Mouse (Mus musculus) heart, embryonic 10.5 days (tissue): Measurements from ENCODE around the gene Zwilch. TPM values are rescaled to one million over a fixed set of nuclear protein-coding genes. Genes with fewer than 3 reads are reported as not detected.

ENCODE experiments used
- DNase-seq: peaks from one replicate; pipeline ENCODE4 v3.0.0-alpha.2; 2017; ENCODE audit warnings: low spot score
- H3K27ac ChIP-seq: fragments of 300-500 bp; sonication (generic); 2 replicates; pipeline ENCODE4 v1.5.1; 2016; ENCODE audit warnings: mild to moderate bottlenecking
- H3K27me3 ChIP-seq: fragments of 300-500 bp; sonication (generic); 2 replicates; pipeline ENCODE4 v1.6.1; 2016; ENCODE audit warnings: mild to moderate bottlenecking; ENCODE audit not compliant: poor library complexity, insufficient read depth, severe bottlenecking
- H3K36me3 ChIP-seq: fragments of 300-500 bp; sonication (generic); 2 replicates; pipeline ENCODE4 v1.6.1; 2016; ENCODE audit warnings: mild to moderate bottlenecking, moderate library complexity
- H3K4me1 ChIP-seq: fragments of 300-500 bp; sonication (generic); 2 replicates; pipeline ENCODE4 v1.6.1; 2016; ENCODE audit warnings: mild to moderate bottlenecking
- H3K4me3 ChIP-seq: fragments of 300-500 bp; sonication (generic); 2 replicates; pipeline ENCODE4 v1.5.1; 2016; ENCODE audit warnings: mild to moderate bottlenecking, moderate library complexity
- H3K9me3 ChIP-seq: fragments of 300-500 bp; sonication (generic); 2 replicates; pipeline ENCODE4 v1.6.1; 2016; ENCODE audit warnings: mild to moderate bottlenecking, moderate library complexity
- WGBS: fragments of 180-500 bp; shearing (Covaris S2); methylation state at CpG from one replicate; pipeline ENCODE4 v1.1.7; 2016; 5-methylcytosine and 5-hydroxymethylcytosine counted together
- polyA plus RNA-seq: library from polyadenylated mRNA; unstranded; fragments of >200 nt; fragmentation: Nextera tagmentation; extraction: Ambion mirVana; gene quantifications from 2 replicates; pipeline ENCODE4 v1.2.1, GENCODE M21; 2016

Zwilch gene
- polyA plus RNA-seq = 28.1 and 31.6 TPM in 2 replicates

DNA sequence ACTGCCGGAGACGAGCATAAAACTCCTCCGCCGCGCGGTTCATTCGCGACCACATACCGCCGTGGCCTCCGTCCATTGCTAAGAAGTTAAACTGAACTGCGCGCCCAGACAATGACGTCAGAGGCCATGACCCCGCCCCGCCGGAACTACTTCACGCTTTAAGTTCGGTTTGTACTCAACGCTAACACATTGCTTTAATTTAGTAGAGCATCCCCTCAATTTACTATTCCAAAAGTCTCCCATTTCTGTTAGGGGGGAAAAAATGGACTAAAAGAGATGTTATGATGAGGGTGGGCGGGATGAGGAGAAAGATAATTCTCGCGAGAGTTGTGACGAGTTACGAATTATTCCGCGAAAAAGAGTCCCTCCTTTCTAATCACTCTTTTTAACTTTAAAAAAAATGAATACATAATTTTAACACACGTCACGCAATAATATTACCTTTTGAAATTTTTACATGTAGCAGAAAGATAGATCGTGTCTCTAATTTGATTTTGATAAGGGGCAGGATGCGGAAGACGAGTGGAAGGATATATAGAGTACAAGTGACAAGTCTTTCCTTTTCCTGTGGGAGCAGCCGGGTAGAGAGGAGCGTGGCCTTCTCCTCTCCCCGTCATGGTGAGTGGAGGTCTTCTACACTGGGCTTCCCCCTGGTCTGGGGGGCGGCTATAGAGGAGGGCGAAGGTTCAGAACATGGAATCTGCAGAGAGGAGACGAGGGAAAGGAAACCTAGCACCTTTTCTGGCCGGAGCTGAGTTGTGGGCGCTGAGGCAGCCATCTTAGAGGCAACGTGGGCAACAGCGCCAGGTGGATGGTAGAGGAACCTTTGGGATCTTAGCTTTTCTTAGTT is at the start of gene Zwilch, which contains the start of gene Rpl4:
Gene Zwilch, minus strand, starts transcription at position 289 of the 850 bp plus-strand sequence.
Gene Rpl4, plus strand, starts transcription at position 560 of the 850 bp plus-strand sequence.
- H3K4me3 ChIP-seq = peak within 1 kb of the TSS; percentile 88
- H3K27ac ChIP-seq = peak within 1 kb of the TSS; percentile 97
- WGBS = under 1% methylated on average over 42 of the region's 42 CpGs
- no peaks in the 10 kb centered on the region for H3K27me3 ChIP-seq
- peaks cover 41% of the 10 kb centered on the region for H3K36me3 ChIP-seq
- H3K4me1 ChIP-seq = peaks cover 12% of the 10 kb centered on the region; the same call in 1 of the 2 replicates
- DNase-seq = peak; percentile 86
- no peaks in the 10 kb centered on the region for H3K9me3 ChIP-seq

DNA sequence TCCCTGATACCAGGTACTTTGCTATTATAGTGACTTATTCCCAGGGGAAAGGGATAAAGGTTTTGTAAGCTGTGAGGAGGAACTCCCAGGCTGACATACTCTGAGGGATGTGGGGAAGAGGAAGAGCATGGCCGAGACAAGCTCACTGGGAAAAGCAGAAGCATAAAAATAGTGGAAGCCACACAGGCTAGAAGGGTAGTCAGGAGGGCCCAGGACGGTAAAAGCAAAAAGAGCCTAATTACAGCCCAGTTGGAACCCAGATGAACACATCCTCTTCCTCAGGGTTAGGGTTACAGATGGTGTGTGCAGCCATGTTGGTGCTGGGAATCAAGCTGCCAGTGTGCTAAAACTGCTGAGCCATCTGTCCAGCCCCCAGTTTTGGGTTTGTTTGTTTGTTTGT is 49.2 kb upstream of the Zwilch start:
- 79% methylated on average over 2 of the region's 2 CpGs for WGBS
- peaks cover 38% of the 10 kb centered on the region for H3K4me1 ChIP-seq
- no peak for DNase-seq

DNA sequence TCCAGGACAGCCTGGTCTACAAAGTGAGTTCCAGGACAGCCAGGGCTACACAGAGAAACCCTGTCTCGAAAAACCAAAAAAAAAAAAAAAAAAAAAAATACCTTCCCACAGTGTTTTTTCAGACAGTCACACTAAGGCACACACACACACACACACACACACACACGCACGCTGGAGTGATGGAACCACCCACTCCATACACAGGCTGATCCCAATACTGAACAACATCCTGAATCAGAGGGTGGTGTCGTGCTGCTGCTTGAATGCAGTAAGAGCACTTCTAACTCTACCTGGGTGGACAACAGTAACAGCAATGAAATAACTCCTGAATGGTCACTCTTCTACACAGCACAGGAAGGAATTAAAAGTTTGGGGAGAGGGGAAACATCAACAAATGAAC is 48.6 kb upstream of the Zwilch start:
- H3K27ac ChIP-seq = no peak overlapping the region
- H3K27me3 ChIP-seq = no peaks in the 10 kb centered on the region
- no peak overlapping the region for H3K4me3 ChIP-seq
- no peak for DNase-seq
- H3K9me3 ChIP-seq = no peaks in the 10 kb centered on the region
- H3K36me3 ChIP-seq = peaks cover 3% of the 10 kb centered on the region; the same call in 1 of the 2 replicates
- H3K4me1 ChIP-seq = peaks cover 40% of the 10 kb centered on the region
- 91% methylated on average over 4 of the region's 4 CpGs for WGBS

More for the DNA sequence above, 49.2 kb upstream of the Zwilch start:
- Histone ChIP-seq H3K27ac (no peak overlapping the region), H3K27me3 (no peaks in the 10 kb centered on the region), H3K9me3 (no peaks in the 10 kb centered on the region), H3K4me3 (no peak overlapping the region), H3K36me3 (peaks cover 3% of the 10 kb centered on the region; the same call in 1 of the 2 replicates)

DNA sequence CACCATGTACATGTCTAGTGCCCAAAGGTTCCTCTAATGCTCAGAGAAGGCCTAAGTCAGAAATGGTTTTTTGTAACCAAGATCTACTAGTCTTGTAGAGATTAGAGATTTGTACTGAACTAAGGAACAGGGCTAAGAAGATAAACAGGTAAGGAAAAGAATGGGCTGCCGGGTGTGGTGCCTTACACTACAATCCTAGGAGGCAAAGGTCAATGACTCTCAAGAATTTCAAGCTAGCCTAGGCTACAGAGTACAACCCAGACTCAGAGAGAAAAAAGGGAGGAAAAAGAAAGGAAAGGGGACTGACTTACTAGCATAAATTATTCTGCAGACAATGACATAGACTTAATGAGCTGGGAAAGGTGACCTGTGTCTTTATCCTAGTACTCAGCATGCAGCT is 47.7 kb upstream of the Zwilch start:
- peaks cover 3% of the 10 kb centered on the region; the same call in 1 of the 2 replicates for H3K36me3 ChIP-seq
- WGBS = 71% methylated on average over 1 of the region's 1 CpGs

DNA sequence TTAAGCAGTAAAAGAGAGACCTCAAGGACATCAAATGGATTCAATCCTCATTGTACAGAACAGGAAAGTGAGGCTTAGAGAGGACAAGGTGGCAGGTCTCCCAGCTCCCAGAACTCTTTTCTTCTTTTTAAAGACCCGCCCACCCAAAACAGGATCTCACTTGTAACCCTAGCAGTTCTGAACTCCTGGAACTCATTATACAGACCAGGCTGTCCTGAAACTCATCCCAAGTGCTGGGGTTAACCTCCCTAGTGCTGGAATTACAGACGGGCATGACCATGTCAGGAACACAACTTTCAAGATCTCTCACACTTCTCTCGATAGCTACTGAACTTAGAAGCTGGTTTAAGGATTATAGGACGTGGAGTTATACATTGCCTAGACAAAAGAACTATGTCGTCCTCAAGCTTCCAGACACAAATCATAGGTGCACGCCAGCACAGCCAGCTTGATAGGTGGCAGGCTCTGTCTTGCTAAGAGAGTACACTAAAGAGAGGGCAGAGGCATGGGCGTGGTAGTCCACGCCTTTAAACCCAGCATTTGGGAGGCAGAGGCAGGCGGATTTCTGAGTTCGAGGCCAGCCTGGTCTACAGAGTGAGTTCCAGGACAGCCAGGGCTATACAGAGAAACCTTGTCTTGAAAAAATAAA is 47.0 kb upstream of the Zwilch start:
- no peak for DNase-seq
- Histone ChIP-seq H3K27me3 (no peaks in the 10 kb centered on the region), H3K36me3 (peaks cover 3% of the 10 kb centered on the region; the same call in 1 of the 2 replicates), H3K27ac (no peak overlapping the region), H3K9me3 (no peaks in the 10 kb centered on the region), H3K4me3 (no peak overlapping the region), H3K4me1 (peaks cover 32% of the 10 kb centered on the region)
- WGBS = 85% methylated on average over 10 of the region's 10 CpGs

More for the DNA sequence above, 47.7 kb upstream of the Zwilch start:
- DNase-seq = no peak
- H3K4me3 ChIP-seq = no peak overlapping the region
- H3K27me3 ChIP-seq = no peaks in the 10 kb centered on the region
- H3K27ac ChIP-seq = no peak overlapping the region
- H3K4me1 ChIP-seq = peaks cover 38% of the 10 kb centered on the region
- H3K9me3 ChIP-seq = no peaks in the 10 kb centered on the region

DNA sequence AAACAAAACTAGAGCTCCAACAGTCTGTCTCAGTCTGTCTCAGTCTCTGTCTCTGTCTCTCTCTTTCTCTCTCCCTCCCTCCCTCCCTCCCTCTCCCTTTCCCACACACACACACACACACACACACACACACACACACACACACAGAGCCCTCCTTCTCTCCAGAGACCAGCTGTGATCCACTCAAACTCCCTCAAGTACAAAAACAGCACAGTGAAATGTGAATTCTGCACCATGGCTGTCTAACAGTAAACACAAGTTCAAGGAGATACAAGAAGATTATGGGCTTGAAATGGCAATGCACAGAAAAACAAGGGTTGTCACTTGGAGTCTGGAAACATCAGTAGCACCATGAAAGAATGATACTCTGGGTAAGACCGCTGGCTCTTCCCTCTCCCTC is 46.4 kb upstream of the Zwilch start:
- Histone ChIP-seq H3K36me3 (peaks cover 6% of the 10 kb centered on the region), H3K9me3 (no peaks in the 10 kb centered on the region), H3K27ac (no peak overlapping the region), H3K27me3 (no peaks in the 10 kb centered on the region), H3K4me1 (peaks cover 28% of the 10 kb centered on the region), H3K4me3 (no peak overlapping the region)
- no peak for DNase-seq
- 75% methylated on average over 1 of the region's 1 CpGs for WGBS

DNA sequence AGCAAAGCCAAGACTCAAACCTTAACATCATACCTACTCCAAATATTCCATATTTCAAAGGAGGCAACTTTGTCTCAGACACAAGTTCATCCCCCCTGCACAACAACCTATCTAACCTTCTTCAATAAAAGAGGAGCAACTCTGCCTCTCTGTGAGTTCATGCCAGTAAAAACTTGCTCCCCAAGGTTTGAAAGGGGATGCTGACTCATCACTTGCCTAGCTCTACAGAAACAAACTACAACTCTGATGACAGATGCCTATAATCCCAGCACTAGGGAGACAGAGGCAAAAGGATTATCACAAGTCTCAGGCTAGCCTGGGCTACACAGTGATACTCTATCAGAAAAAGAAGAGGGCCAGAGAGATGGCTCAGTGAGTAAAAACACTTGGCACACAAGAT is 45.0 kb upstream of the Zwilch start:
- DNase-seq = no peak
- H3K4me1 ChIP-seq = peaks cover 28% of the 10 kb centered on the region
- H3K9me3 ChIP-seq = no peaks in the 10 kb centered on the region
- H3K27ac ChIP-seq = no peak overlapping the region
- H3K27me3 ChIP-seq = no peaks in the 10 kb centered on the region
- H3K36me3 ChIP-seq = peaks cover 8% of the 10 kb centered on the region
- H3K4me3 ChIP-seq = no peak overlapping the region

DNA sequence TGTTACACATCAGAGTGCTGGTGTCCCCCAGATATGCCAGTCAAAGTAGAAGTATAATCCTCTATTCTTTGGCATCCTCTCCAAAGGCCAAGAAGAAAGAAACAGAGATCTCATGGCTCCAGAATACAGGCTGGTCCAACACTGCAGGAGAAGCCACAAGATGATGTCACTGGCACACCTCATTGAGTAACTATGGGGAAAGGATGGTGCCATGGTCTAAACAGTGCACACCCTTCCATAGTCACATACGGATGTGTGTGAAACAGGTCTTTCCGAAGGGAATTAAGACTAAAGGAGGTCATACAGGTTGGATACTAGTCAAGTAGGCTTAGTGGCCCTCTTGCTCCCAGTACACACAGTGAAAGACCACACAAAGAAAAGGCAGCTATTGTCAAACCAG is 43.7 kb upstream of the Zwilch start:
- DNase-seq = no peak
- Histone ChIP-seq H3K27me3 (no peaks in the 10 kb centered on the region), H3K9me3 (no peaks in the 10 kb centered on the region), H3K4me3 (no peak overlapping the region), H3K4me1 (peaks cover 26% of the 10 kb centered on the region), H3K27ac (no peak overlapping the region), H3K36me3 (peaks cover 20% of the 10 kb centered on the region)
- whole genome bisulfite sequencing = 88% methylated on average over 2 of the region's 2 CpGs

DNA sequence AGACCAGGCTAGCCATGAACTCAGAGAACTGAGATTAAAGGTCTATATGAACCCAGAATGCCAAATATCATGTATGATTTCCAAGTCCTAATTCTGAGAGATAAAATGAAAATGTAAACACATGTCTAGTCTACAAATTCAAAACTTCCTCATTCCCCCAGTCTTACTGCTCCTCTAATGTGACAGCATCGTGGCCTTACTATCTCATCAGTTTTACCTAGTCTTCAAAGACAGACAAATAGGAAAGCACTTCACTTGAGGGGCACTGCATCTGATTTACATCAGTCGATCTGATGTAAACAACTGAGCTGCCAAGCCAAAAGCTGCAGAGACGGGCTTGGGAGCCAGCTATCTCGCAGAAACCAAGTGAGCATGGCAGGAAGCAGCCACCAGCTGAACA is 43.2 kb upstream of the Zwilch start:
- WGBS = 67% methylated on average over 4 of the region's 4 CpGs
- H3K27ac ChIP-seq = no peak overlapping the region
- peaks cover 26% of the 10 kb centered on the region for H3K4me1 ChIP-seq
- no peaks in the 10 kb centered on the region for H3K9me3 ChIP-seq
- no peak overlapping the region for H3K4me3 ChIP-seq
- DNase-seq = no peak
- no peaks in the 10 kb centered on the region for H3K27me3 ChIP-seq
- peaks cover 25% of the 10 kb centered on the region for H3K36me3 ChIP-seq

DNA sequence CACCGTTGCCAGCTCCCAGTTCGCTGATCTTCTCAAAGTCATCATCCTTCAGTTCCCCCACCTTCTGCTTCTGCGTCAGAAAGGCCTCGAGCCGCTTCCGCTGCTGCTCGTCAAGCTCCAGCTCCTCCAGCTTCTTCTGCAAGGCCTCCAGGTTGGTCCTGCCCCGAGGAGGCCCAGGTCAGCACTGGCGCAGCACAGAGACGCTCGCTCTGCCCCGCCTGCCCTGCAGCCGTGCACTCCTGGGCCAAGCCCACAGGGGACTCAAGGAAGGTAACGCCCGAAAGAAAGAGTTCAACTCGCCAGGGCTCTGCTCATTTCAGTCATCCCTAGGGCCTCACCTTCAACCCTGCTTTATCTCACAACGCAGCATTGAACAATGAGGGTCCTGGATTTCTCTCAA is 41.5 kb upstream of the Zwilch start:
- Histone ChIP-seq H3K36me3 (peaks cover 40% of the 10 kb centered on the region), H3K9me3 (no peaks in the 10 kb centered on the region), H3K27ac (no peak overlapping the region), H3K27me3 (no peaks in the 10 kb centered on the region), H3K4me1 (peaks cover 19% of the 10 kb centered on the region), H3K4me3 (no peak overlapping the region)
- 86% methylated on average over 17 of the region's 17 CpGs for WGBS
- DNase-seq = no peak

DNA sequence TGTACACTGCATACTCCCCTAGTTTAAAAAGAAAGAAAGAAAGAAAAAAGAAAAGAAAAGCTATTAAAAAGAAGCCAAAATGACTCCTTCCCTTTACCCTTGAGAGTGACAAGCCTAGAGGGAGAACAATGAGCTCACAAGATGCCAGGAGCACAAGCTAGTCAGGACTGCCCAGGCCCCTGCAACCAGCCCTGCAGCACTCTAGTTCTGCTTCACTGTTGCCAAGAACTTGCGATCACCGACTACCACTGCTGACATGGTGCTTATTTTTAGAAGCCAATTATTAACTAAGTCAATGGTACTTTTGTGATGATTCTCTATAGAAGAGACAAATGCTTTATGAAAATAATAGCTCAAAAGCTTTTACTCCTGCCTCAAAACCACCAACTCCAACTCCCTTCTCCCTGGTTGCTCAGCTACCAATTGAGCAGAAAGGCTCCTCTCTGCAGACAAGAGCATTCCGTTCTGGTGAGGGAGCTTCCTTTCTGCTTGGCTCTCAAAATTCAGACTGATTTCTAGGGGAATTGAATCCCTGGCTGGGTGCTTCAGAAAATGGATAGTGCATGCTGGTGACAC is 34.7 kb upstream of the Zwilch start:
- H3K4me1 ChIP-seq = no peaks in the 10 kb centered on the region
- DNase-seq = no peak
- no peak overlapping the region for H3K4me3 ChIP-seq
- 80% methylated on average over 3 of the region's 3 CpGs for WGBS
- H3K9me3 ChIP-seq = no peaks in the 10 kb centered on the region
- H3K27ac ChIP-seq = no peak overlapping the region
- H3K36me3 ChIP-seq = peaks cover 75% of the 10 kb centered on the region
- no peaks in the 10 kb centered on the region for H3K27me3 ChIP-seq

DNA sequence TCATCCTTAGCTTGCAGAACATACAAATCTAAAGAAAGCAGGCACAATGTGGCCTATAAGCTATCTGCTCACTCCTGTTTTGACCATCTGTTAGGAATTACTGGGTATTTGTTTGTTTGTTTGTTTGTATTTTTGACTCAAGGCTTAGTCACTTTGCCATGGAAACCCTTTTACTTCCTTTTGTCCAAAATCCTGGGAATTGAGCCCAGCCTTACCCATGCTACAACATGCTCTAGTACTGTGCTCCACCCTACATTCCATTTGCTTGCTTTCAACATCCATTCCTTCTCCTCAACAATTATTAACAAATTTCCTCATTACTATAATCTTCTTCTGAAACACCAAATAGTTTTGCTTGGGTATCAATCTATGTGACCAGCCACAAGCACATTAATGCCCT is 30.0 kb upstream of the Zwilch start:
- no peak for DNase-seq
- peaks cover 55% of the 10 kb centered on the region for H3K36me3 ChIP-seq
- no peak overlapping the region for H3K27ac ChIP-seq
- peaks cover 9% of the 10 kb centered on the region for H3K4me1 ChIP-seq
- H3K27me3 ChIP-seq = no peaks in the 10 kb centered on the region
- no peak overlapping the region for H3K4me3 ChIP-seq
- H3K9me3 ChIP-seq = no peaks in the 10 kb centered on the region

DNA sequence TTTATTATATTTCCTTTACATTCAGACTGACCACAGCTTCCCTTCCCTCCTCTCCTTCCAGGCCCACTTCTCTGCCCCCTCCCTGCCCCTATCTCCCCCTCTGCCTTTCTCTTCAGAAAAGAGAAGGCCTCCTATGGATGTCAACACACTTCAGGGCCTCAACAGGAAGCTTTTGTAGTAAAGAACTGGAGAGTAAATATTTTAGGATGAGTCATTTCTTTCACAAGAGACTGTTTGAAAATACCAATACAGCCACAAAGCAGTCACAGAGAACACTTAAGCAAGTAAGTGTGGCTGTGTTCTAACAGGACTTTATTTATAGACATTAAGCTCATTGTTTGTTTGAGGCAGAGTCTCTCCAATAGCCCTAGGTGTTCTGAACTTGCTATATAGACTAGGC is 29.4 kb upstream of the Zwilch start:
- Histone ChIP-seq H3K4me3 (no peak overlapping the region), H3K4me1 (peaks cover 9% of the 10 kb centered on the region), H3K27me3 (no peaks in the 10 kb centered on the region), H3K36me3 (peaks cover 59% of the 10 kb centered on the region), H3K9me3 (no peaks in the 10 kb centered on the region), H3K27ac (no peak overlapping the region)
- DNase-seq = no peak
